Mouse (Mus musculus) MEL (cell line): ENCODE data around the gene Trappc12. TPM values are rescaled to one million over a fixed set of nuclear protein-coding genes. Genes with fewer than 3 reads are reported as not detected.

Experiments
- DNase-seq: peaks from one replicate; pipeline ENCODE4 v3.0.0; 2011; ENCODE audit warnings: low read depth, low spot score
- H3K27ac ChIP-seq: 2 replicates; pipeline ENCODE4 v1.5.1; 2012; ENCODE audit warnings: low read depth, mild to moderate bottlenecking, control low read depth, low read length, moderate library complexity; ENCODE audit not compliant: control insufficient read depth
- H3K27me3 ChIP-seq, 2 experiments: fragments of 150-350 bp in 1 of 2; sonication (generic) in 1 of 2; 2 replicates each; pipeline ENCODE4 v1.6.1; 2012; ENCODE audit warnings: low read length in 2 of 2, mild to moderate bottlenecking in 2 of 2, improper control_type of control experiment in 1 of 2, moderate library complexity in 1 of 2; ENCODE audit not compliant: insufficient read depth in 2 of 2, control insufficient read depth in 1 of 2
- H3K36me3 ChIP-seq, 2 experiments: 2 replicates each; pipeline ENCODE4 v1.6.1; 2012 to 2014; ENCODE audit warnings: low read length in 2 of 2, improper control_type of control experiment in 1 of 2, inconsistent platforms in 1 of 2, mild to moderate bottlenecking in 1 of 2; ENCODE audit not compliant: insufficient read depth in 2 of 2, control insufficient read depth in 1 of 2
- H3K4me1 ChIP-seq, 2 experiments: fragments of 150-350 bp in 1 of 2; sonication (generic) in 1 of 2; 2 replicates each; pipeline ENCODE4 v1.6.1; 2012; ENCODE audit warnings: low read length in 2 of 2, improper control_type of control experiment in 1 of 2, mild to moderate bottlenecking in 1 of 2; ENCODE audit not compliant: insufficient read depth in 2 of 2, control insufficient read depth in 1 of 2
- H3K4me3 ChIP-seq, 2 experiments: fragments of 150-350 bp in 1 of 2; sonication (generic) in 1 of 2; 2 replicates each; pipeline ENCODE4 v1.5.1; 2012; ENCODE audit warnings: low read depth in 2 of 2, low read length in 2 of 2, mild to moderate bottlenecking in 2 of 2, moderate library complexity in 2 of 2, control low read depth in 1 of 2, improper control_type of control experiment in 1 of 2; ENCODE audit not compliant: control insufficient read depth in 1 of 2, insufficient read depth in 1 of 2
- H3K79me2 ChIP-seq: 2 replicates; pipeline ENCODE4 v1.6.1; 2012; ENCODE audit warnings: mild to moderate bottlenecking, low read length, moderate library complexity; ENCODE audit not compliant: control insufficient read depth, poor library complexity, insufficient read depth
- H3K9ac ChIP-seq: 2 replicates; pipeline ENCODE4 v1.6.1; 2012; ENCODE audit warnings: low read depth, mild to moderate bottlenecking, control low read depth, low read length, moderate library complexity; ENCODE audit not compliant: control insufficient read depth, poor library complexity, severe bottlenecking
- H3K9me3 ChIP-seq: fragments of 150-350 bp; sonication (generic); replicated peaks from 2 replicates; pipeline ENCODE4 v1.6.1; 2012; ENCODE audit warnings: mild to moderate bottlenecking, low read length, improper control_type of control experiment, moderate library complexity; ENCODE audit not compliant: insufficient read depth
- CHD1 ChIP-seq: IDR thresholded peaks from 2 replicates; pipeline ENCODE4 v1.6.1; 2012; ENCODE audit warnings: low read depth, mild to moderate bottlenecking, inconsistent platforms, low read length, improper control_type of control experiment
- ELF1 ChIP-seq: IDR thresholded peaks from 2 replicates; pipeline ENCODE4 v1.6.1; 2014; ENCODE audit warnings: low read depth, mild to moderate bottlenecking, inconsistent platforms, low read length, improper control_type of control experiment, moderate library complexity
- EP300 ChIP-seq, 2 experiments: IDR thresholded peaks; 2 replicates each; pipeline ENCODE4 v1.6.1; 2011; ENCODE audit warnings: improper control_type of control experiment in 2 of 2, low read length in 2 of 2, low read depth in 1 of 2, mild to moderate bottlenecking in 1 of 2
- GABPA ChIP-seq: IDR thresholded peaks from 2 replicates; pipeline ENCODE4 v1.6.1; 2012; ENCODE audit warnings: low read depth, mild to moderate bottlenecking, inconsistent platforms, low read length, improper control_type of control experiment, moderate library complexity
- JUND ChIP-seq: IDR thresholded peaks from 2 replicates; pipeline ENCODE4 v1.6.1; 2011; ENCODE audit warnings: low read depth, mild to moderate bottlenecking, improper control_type of control experiment, low read length
- MAX ChIP-seq: IDR thresholded peaks from 2 replicates; pipeline ENCODE4 v1.6.1; 2011; ENCODE audit warnings: low read length, improper control_type of control experiment
- MEF2A ChIP-seq: IDR thresholded peaks from 2 replicates; pipeline ENCODE4 v1.6.1; 2014; ENCODE audit warnings: low read depth, mild to moderate bottlenecking, inconsistent platforms, low read length, improper control_type of control experiment; ENCODE audit not compliant: poor library complexity, insufficient replicate concordance, severe bottlenecking; ENCODE audit errors: extremely low read depth
- MYC ChIP-seq: IDR thresholded peaks from 2 replicates; pipeline ENCODE4 v1.6.1; 2011; ENCODE audit warnings: low read depth, mild to moderate bottlenecking, low read length, improper control_type of control experiment, moderate library complexity
- NELFE ChIP-seq: IDR thresholded peaks from 2 replicates; pipeline ENCODE4 v1.6.1; 2011; ENCODE audit warnings: low read depth, low read length, improper control_type of control experiment
- NRF1 ChIP-seq: IDR thresholded peaks from 2 replicates; pipeline ENCODE4 v1.6.1; 2014; ENCODE audit warnings: low read depth, mild to moderate bottlenecking, inconsistent platforms, low read length, improper control_type of control experiment, moderate library complexity; ENCODE audit not compliant: poor library complexity, insufficient read depth, severe bottlenecking
- POLR2AphosphoS5 ChIP-seq: IDR thresholded peaks from 2 replicates; pipeline ENCODE4 v1.6.1; 2012; ENCODE audit warnings: low read depth, borderline replicate concordance, mild to moderate bottlenecking, inconsistent platforms, low read length, moderate library complexity, mixed read lengths
- RAD21 ChIP-seq: IDR thresholded peaks from 2 replicates; pipeline ENCODE4 v1.6.1; 2011; ENCODE audit warnings: mild to moderate bottlenecking, low read depth, low read length, improper control_type of control experiment
- RCOR1 ChIP-seq: IDR thresholded peaks from 2 replicates; pipeline ENCODE4 v1.6.1; 2012; ENCODE audit warnings: low read depth, mild to moderate bottlenecking, inconsistent platforms, low read length, improper control_type of control experiment
- SIN3A ChIP-seq: IDR thresholded peaks from 2 replicates; pipeline ENCODE4 v1.6.1; 2012; ENCODE audit warnings: low read length, improper control_type of control experiment, inconsistent platforms
- SMC3 ChIP-seq: IDR thresholded peaks from 2 replicates; pipeline ENCODE4 v1.6.1; 2011; ENCODE audit warnings: low read depth, low read length, improper control_type of control experiment
- UBTF ChIP-seq: IDR thresholded peaks from 2 replicates; pipeline ENCODE4 v1.6.1; 2012; ENCODE audit warnings: low read depth, mild to moderate bottlenecking, inconsistent platforms, low read length, improper control_type of control experiment, moderate library complexity, borderline replicate concordance; ENCODE audit not compliant: insufficient read depth
- USF1 ChIP-seq: IDR thresholded peaks from 2 replicates; pipeline ENCODE4 v1.6.1; 2014; ENCODE audit warnings: low read depth, mild to moderate bottlenecking, inconsistent platforms, low read length, improper control_type of control experiment, moderate library complexity
- USF2 ChIP-seq, 2 experiments: IDR thresholded peaks; 2 replicates each; pipeline ENCODE4 v1.6.1; 2011 to 2012; ENCODE audit warnings: improper control_type of control experiment in 2 of 2, low read length in 2 of 2, borderline replicate concordance in 1 of 2, inconsistent platforms in 1 of 2, low read depth in 1 of 2, mild to moderate bottlenecking in 1 of 2; ENCODE audit not compliant: insufficient read depth in 1 of 2
- ZMIZ1 ChIP-seq: IDR thresholded peaks from 2 replicates; pipeline ENCODE4 v1.6.1; 2012; ENCODE audit warnings: low read depth, mild to moderate bottlenecking, inconsistent platforms, low read length, improper control_type of control experiment, moderate library complexity
- ZNF384 ChIP-seq: IDR thresholded peaks from 2 replicates; pipeline ENCODE4 v1.6.1; 2012; ENCODE audit warnings: low read depth, mild to moderate bottlenecking, inconsistent platforms, low read length, improper control_type of control experiment
- polyA plus RNA-seq, 2 experiments: library from polyadenylated mRNA; stranded (reverse) in 1 of 2; unstranded in 1 of 2; fragments of >175 nt in 1 of 2; fragments of >200 nt in 1 of 2; gene quantifications; 2 replicates each; pipeline versions ENCODE4 v1.2.1 to v1.2.4; 2012; ENCODE audit warnings: low replicate concordance in 2 of 2, low read depth in 1 of 2; ENCODE audit not compliant: insufficient read length in 2 of 2, insufficient read depth in 1 of 2, missing spikeins in 1 of 2
- total RNA-seq: library from RNA; depleted of rRNA; stranded (reverse); fragments of 300-350 nt; gene quantifications from 2 replicates; pipeline ENCODE4 v1.2.3, GENCODE M21; 2012

The Trappc12 gene
- total and polyA plus RNA-seq, 3 experiments = 31.1 to 35.1 TPM; not detected in 1

DNA sequence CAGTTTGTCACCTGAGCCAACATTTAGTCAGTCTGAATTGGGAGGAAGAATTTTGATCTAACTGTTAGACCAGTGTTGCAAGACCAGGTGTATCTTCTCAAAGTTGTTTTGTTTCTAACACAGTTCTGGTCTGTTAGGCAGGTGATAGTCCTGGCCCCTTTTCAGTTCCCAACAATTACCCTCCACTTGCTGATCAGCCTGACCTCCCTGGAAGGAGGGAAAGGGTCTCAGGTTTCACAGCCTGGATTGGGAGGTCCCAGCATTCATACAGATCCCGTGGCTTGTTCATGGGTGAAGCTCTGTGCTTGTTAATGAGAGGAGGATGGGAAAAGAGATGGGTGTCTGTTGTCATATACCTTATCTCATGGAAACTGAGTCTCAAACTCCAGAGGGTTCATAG lies 35.0 kb upstream of the Trappc12 start:
- Histone ChIP-seq H3K4me1 (no peaks in the 10 kb centered on the region), H3K9me3 (no peaks in the 10 kb centered on the region), H3K4me3 (no peak overlapping the region), H3K27me3 (no peaks in the 10 kb centered on the region), H3K27ac (no peak overlapping the region), H3K79me2 (no peaks in the 10 kb centered on the region), H3K36me3 (no peaks in the 10 kb centered on the region), H3K9ac (no peak overlapping the region)
- no peak for DNase-seq
- TF ChIP-seq UBTF (no peak), RCOR1 (no peak), POLR2AphosphoS5 (no peak), NRF1 (no peak), MEF2A (no peak), RAD21 (no peak), CHD1 (no peak), MYC (no peak), MAX (no peak), ZNF384 (no peak), ZMIZ1 (no peak), GABPA (no peak), USF2 (IDR thresholded peaks at IDR 0.05; ENCODE audit: borderline replicate concordance in 1 of 2, insufficient read depth in 1 of 2, low read depth in 1 of 2, low read length in 2 of 2) (no peak), ELF1 (no peak), SMC3 (no peak)

DNA sequence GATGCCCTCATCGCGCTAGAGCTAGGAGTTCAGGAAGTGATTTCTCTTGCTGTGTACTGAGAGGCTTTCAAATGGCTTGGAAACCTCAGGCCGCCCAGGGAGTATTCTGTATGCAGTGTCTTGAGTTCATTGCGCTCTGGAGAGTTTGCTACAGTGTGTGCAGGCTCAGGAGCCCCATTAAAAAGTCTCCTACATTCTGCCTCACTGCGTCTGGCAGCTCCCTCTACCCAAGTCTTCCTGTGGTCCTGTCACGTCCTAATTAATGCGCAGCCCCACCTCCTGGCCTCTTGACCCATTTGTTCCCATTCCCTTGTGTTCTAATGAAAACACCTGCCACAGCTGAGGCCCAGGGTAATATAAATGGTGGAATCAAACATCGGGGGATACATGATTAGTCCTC lies 34.6 kb upstream of the Trappc12 start:
- H3K36me3 ChIP-seq = no peaks in the 10 kb centered on the region
- no peaks in the 10 kb centered on the region for H3K9me3 ChIP-seq
- TF ChIP-seq MEF2A (no peak), SIN3A (no peak), JUND (no peak), EP300 (IDR thresholded peaks at IDR 0.05; ENCODE audit: low read depth in 1 of 2, low read length in 2 of 2) (no peak), USF1 (no peak), GABPA (no peak), NELFE (no peak)
- TF ChIP-seq, all 39 proteins: peak for 0
- no peak for DNase-seq
- H3K9ac ChIP-seq = no peak overlapping the region
- H3K27ac ChIP-seq = no peak overlapping the region
- no peaks in the 10 kb centered on the region for H3K27me3 ChIP-seq
- H3K4me3 ChIP-seq = no peak overlapping the region
- H3K79me2 ChIP-seq = no peaks in the 10 kb centered on the region
- no peaks in the 10 kb centered on the region for H3K4me1 ChIP-seq
